Mouse (Mus musculus) kidney, adult 2 months (tissue): ENCODE measurements around the gene Csnk2b. TPM values are rescaled to one million over a fixed set of nuclear protein-coding genes. Genes with fewer than 3 reads are reported as not detected.
A peak's percentile ranks its signal among the peaks of the same experiment; 100 is the strongest.

Source experiments
- DNase-seq: peaks from one replicate; pipeline ENCODE4 v3.0.0; 2021
- H3K27ac ChIP-seq: fragments of 200-500 bp; 2 replicates; pipeline ENCODE4 v1.5.1; 2012; ENCODE audit warnings: low read depth, low read length, control low read depth, inconsistent platforms; ENCODE audit not compliant: insufficient read depth
- H3K27me3 ChIP-seq: fragments of 200-500 bp; replicated peaks from 2 replicates; pipeline ENCODE4 v1.6.1; 2012; ENCODE audit warnings: mild to moderate bottlenecking, moderate library complexity, low read length, inconsistent platforms; ENCODE audit not compliant: control insufficient read depth, insufficient read depth
- H3K36me3 ChIP-seq: fragments of 200-500 bp; 2 replicates; pipeline ENCODE4 v1.6.1; 2012; ENCODE audit warnings: mild to moderate bottlenecking, moderate library complexity, low read length, inconsistent platforms; ENCODE audit not compliant: control insufficient read depth, insufficient read depth
- H3K4me1 ChIP-seq: fragments of 200-500 bp; 2 replicates; pipeline ENCODE4 v1.6.1; 2011; ENCODE audit warnings: low read length; ENCODE audit not compliant: control insufficient read depth, insufficient read depth
- H3K4me3 ChIP-seq: fragments of 200-500 bp; 2 replicates; pipeline ENCODE4 v1.5.1; 2011; ENCODE audit warnings: mild to moderate bottlenecking, low read depth, low read length, control low read depth; ENCODE audit not compliant: insufficient read depth
- CTCF ChIP-seq: fragments of 200-500 bp; conservative IDR thresholded peaks from 2 replicates; pipeline ENCODE4 v1.5.1; 2011; ENCODE audit warnings: low read depth, mild to moderate bottlenecking, control low read depth, low read length, moderate library complexity, mixed read lengths; ENCODE audit not compliant: insufficient read depth, insufficient read length
- POLR2A ChIP-seq: fragments of 200-500 bp; IDR thresholded peaks from one replicate; pipeline ENCODE4 v1.6.1; 2011; ENCODE audit warnings: low read depth, low read length, control low read depth
- WGBS: fragments of 180-500 bp; shearing (Covaris S2); methylation state at CpG from one replicate; pipeline ENCODE4 v1.1.7; 2018; 5-methylcytosine and 5-hydroxymethylcytosine counted together
- polyA plus RNA-seq: library from polyadenylated mRNA; depleted of rRNA; stranded (reverse); fragments of >200 nt; gene quantifications from 2 replicates; pipeline ENCODE4 v1.2.3, GENCODE M21; 2012

The Csnk2b gene
- polyA plus RNA-seq, 1 experiment, result 474 TPM

DNA sequence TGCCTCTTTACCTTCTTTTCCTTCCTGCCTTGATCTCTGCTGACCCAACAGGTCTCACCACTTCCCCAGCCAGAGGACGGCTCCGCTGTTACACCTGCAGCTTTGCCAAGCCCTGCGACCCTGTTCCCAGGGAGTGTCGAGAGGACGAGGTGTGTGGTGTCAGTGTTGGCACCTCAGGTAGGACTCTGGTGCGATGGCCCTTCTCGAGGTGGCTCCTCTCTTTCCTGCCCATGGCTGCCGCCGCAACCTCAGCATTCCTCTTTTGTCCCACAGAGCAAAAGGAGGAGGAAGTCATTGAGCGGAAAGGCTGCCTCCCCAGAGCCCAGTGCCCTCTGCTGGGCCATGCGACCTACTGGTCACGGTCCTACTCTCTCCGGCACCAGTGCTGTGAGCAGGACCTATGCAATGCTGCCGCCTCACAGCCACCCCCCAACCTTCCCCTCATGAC lies 44.0 kb downstream of the Csnk2b start, which contains the start of gene Ly6g6d:
TSS of gene Ly6g6d (minus strand) at position 280 of the 448 bp plus-strand sequence.
- Histone ChIP-seq H3K4me1 (peaks cover 10% of the 10 kb centered on the region; the same call in 1 of the 2 replicates), H3K36me3 (no peaks in the 10 kb centered on the region), H3K27ac (peak within 1 kb of the TSS; percentile 81), H3K27me3 (no peaks in the 10 kb centered on the region), H3K4me3 (peak within 1 kb of the TSS; percentile 66)
- TF ChIP-seq CTCF (peak; percentile 69), POLR2A (peak; percentile 46)
- 0% methylated on average over 14 of the region's 14 CpGs for WGBS
- DNase-seq, result peak; percentile 83

GRCm38 (mm10) chr17:35077285-35077684 lies 44.6 kb downstream of the Csnk2b start:
- peaks cover 10% of the 10 kb centered on the region; the same call in 1 of the 2 replicates for H3K4me1 ChIP-seq
- H3K27me3 ChIP-seq, result no peaks in the 10 kb centered on the region
- no peak for TF ChIP-seq CTCF
- no peak for TF ChIP-seq POLR2A
- H3K36me3 ChIP-seq, result no peaks in the 10 kb centered on the region
- peak overlapping the region; percentile 66 for H3K4me3 ChIP-seq
- no peak for DNase-seq
- WGBS, result 21% methylated on average over 2 of the region's 2 CpGs
- H3K27ac ChIP-seq, result peak overlapping the region; percentile 81

GRCm38 (mm10) chr17:35076507-35077176 lies 45.2 kb downstream of the Csnk2b start, which contains the start of gene Ly6g6e:
Gene Ly6g6e (plus strand): TSS chr17:35076902.
- TF ChIP-seq CTCF (no peak), POLR2A (no peak)
- Histone ChIP-seq H3K36me3 (no peaks in the 10 kb centered on the region), H3K27ac (peak within 1 kb of the TSS; percentile 81), H3K4me3 (peak within 1 kb of the TSS; percentile 66), H3K4me1 (peaks cover 10% of the 10 kb centered on the region; the same call in 1 of the 2 replicates), H3K27me3 (no peaks in the 10 kb centered on the region)
- no peak for DNase-seq
- 50% methylated on average over 10 of the region's 10 CpGs for WGBS

DNA sequence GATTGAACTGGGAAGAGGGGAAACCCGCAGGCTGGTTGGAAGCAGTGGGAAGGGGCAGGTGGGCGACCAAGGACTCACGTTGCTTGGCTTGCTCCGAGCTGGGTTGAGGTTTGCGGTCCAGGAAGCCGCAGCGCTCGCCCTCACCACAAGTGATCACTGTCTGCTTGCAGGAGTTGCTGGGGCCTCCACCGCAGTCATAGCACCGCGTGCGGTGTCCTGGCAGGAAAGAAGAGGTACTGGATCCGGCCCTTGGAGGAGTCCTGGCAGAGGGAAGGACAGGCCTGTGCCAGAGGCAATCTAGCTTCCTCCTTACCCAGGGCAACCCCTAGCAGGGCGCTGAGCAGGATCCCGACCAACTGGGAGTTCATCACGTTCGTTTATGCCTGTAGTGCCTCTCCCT lies 47.8 kb downstream of the Csnk2b start:
- WGBS, result 56% methylated on average over 17 of the region's 17 CpGs

DNA sequence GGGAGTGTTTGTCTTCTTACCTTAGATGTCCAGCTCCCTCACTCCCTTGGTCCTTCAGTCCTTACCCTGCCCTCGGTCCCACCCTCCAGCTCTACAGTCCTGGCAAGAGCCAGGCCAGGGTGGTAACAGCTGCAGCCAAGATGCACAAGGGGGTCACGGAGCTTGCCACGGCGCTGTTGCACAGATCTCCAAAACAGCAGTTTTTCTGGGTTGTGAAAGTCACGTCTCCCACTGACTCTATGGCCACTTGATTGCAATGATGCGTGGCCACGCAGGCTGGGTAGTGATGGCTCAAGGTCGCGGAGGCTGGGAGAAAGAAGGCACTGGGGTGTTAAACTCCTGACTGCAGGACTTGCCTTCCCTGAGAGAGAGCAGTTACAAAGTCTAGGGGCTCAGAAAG lies 50.4 kb downstream of the Csnk2b start:
- no peak overlapping the region for H3K4me3 ChIP-seq
- H3K27me3 ChIP-seq, result no peaks in the 10 kb centered on the region
- TF ChIP-seq POLR2A, result no peak
- no peak for TF ChIP-seq CTCF
- H3K36me3 ChIP-seq, result no peaks in the 10 kb centered on the region
- H3K27ac ChIP-seq, result no peak overlapping the region
- H3K4me1 ChIP-seq, result no peaks in the 10 kb centered on the region
- 54% methylated on average over 9 of the region's 9 CpGs for WGBS
- DNase-seq, result peak; percentile 29

More for the DNA sequence above, 47.8 kb downstream of the Csnk2b start:
- Histone ChIP-seq H3K27me3 (no peaks in the 10 kb centered on the region), H3K27ac (no peak overlapping the region), H3K36me3 (no peaks in the 10 kb centered on the region), H3K4me3 (no peak overlapping the region), H3K4me1 (peaks cover 10% of the 10 kb centered on the region; the same call in 1 of the 2 replicates)
- TF ChIP-seq CTCF, result no peak
- no peak for TF ChIP-seq POLR2A
- no peak for DNase-seq

DNA sequence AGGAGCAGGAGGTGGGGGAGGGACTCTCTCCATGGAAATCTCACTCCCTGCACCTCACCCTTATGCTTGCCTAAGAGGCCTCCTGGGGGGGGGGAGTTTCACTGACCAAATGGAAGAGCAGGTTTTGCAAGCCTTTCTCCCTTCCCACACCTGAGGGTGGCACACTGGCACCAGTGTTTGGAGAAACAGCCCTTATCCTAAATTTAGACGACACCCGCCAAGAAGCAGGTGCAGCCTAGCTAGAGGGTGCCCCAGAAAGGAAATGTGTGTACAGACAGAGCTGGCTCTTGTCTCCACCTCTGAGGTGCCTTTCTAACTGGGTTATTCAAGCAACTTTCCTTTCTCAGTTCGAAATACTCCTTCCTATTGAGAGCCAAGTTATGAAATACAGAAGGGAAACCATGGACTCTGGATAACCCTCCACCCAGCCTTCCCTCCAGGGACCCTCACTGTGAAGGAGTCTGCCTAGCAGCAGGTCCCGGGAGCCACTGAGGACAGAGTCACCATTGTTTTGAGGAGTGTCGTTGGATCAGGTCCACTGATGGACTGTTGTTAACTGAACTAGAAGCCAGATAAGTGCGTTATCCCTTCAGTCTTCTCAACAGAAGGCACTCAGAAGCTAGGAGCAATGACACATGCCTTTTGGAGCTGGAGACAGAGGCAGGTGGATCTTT lies 51.2 kb downstream of the Csnk2b start:
- TF ChIP-seq CTCF, result no peak; the same call in 1 of the 2 replicates
- no peak for TF ChIP-seq POLR2A
- Histone ChIP-seq H3K4me1 (no peaks in the 10 kb centered on the region), H3K4me3 (no peak overlapping the region), H3K27ac (no peak overlapping the region), H3K27me3 (no peaks in the 10 kb centered on the region), H3K36me3 (no peaks in the 10 kb centered on the region)
- WGBS, result 67% methylated on average over 6 of the region's 6 CpGs
- DNase-seq, result no peak
